Mouse (Mus musculus) left cerebral cortex, adult 18-20 months (tissue): ENCODE results near the gene Nebl. TPM values are rescaled to one million over a fixed set of nuclear protein-coding genes. Genes with fewer than 3 reads are reported as not detected.
A peak's percentile ranks its signal among the peaks of the same experiment; 100 is the strongest.

Experiments
- DNase-seq, 2 experiments: peaks; one replicate each; pipeline ENCODE4 v3.0.0; 2021 to 2022; ENCODE audit warnings: low spot score in 2 of 2, mixed read lengths in 1 of 2
- total RNA-seq, 2 experiments: library from RNA; stranded (reverse); gene quantifications; 2 replicates each; pipeline ENCODE4 v1.2.3; 2021

Gene Nebl
- total RNA-seq, 2 experiments from 2014 or later = 79.4 to 79.9 TPM

GRCm38 (mm10) chr2:17413496-17414268 is 317.6 kb downstream of the Nebl start:
- DNase-seq = peak; percentile 22 to 50

- DNase-seq = no peak
Observed at GRCm38 (mm10) chr2:17409276-17409675, 322.0 kb downstream of the Nebl start.

GRCm38 (mm10) chr2:17405899-17406531 is 325.2 kb downstream of the Nebl start:
- DNase-seq = no peak

GRCm38 (mm10) chr2:17402511-17402910 is 328.8 kb downstream of the Nebl start:
- DNase-seq = no peak

- no peak for DNase-seq
Observed at GRCm38 (mm10) chr2:17396235-17396634, 335.0 kb downstream of the Nebl start.

- no peak for DNase-seq
Observed at GRCm38 (mm10) chr2:17391389-17391788, 339.9 kb downstream of the Nebl start.

- no peak for DNase-seq
Observed at GRCm38 (mm10) chr2:17390513-17391200, 340.6 kb downstream of the Nebl start.

GRCm38 (mm10) chr2:17389886-17390285 is 341.4 kb downstream of the Nebl start:
- no peak for DNase-seq

GRCm38 (mm10) chr2:17389379-17389778 is 341.9 kb downstream of the Nebl start:
- no peak for DNase-seq

- no peak for DNase-seq
Observed at GRCm38 (mm10) chr2:17382227-17382626, 349.0 kb downstream of the Nebl start.

- no peak for DNase-seq
Observed at GRCm38 (mm10) chr2:17375916-17376315, 355.3 kb downstream of the Nebl start.

GRCm38 (mm10) chr2:17365671-17366070 is 365.6 kb downstream of the Nebl start:
- DNase-seq = no peak

GRCm38 (mm10) chr2:17364971-17365548 is 366.2 kb downstream of the Nebl start:
- no peak for DNase-seq

- DNase-seq = no peak
Observed at GRCm38 (mm10) chr2:17363337-17364216, 367.7 kb downstream of the Nebl start.

- no peak for DNase-seq
Observed at GRCm38 (mm10) chr2:17362181-17362580, 369.1 kb downstream of the Nebl start.

GRCm38 (mm10) chr2:17344643-17345042 is 386.6 kb downstream of the Nebl start:
- no peak for DNase-seq

- peak in 1 of 2 experiments; percentile 16 for DNase-seq
Observed at GRCm38 (mm10) chr2:17335451-17335850, 395.8 kb downstream of the Nebl start.

GRCm38 (mm10) chr2:17326590-17326989 is 404.7 kb downstream of the Nebl start:
- no peak for DNase-seq

GRCm38 (mm10) chr2:17316850-17317249 is 414.4 kb downstream of the Nebl start:
- no peak for DNase-seq

- DNase-seq = no peak
Observed at GRCm38 (mm10) chr2:17301379-17301778, 429.9 kb downstream of the Nebl start.

- no peak for DNase-seq
Observed at GRCm38 (mm10) chr2:17297496-17297895, 433.8 kb downstream of the Nebl start.
